Mouse (Mus musculus): ENCODE measurements around the gene Ezh1. TPM values are rescaled to one million over a fixed set of nuclear protein-coding genes. Genes with fewer than 3 reads are reported as not detected.
"Not testable (repeated sequence)": the region's sequence is repeated elsewhere in the genome, so short reads cannot be mapped to it uniquely, and the experiment has no call there.

The Ezh1 gene
- polyA plus RNA-seq, 1 experiment = 22.1 TPM

DNA sequence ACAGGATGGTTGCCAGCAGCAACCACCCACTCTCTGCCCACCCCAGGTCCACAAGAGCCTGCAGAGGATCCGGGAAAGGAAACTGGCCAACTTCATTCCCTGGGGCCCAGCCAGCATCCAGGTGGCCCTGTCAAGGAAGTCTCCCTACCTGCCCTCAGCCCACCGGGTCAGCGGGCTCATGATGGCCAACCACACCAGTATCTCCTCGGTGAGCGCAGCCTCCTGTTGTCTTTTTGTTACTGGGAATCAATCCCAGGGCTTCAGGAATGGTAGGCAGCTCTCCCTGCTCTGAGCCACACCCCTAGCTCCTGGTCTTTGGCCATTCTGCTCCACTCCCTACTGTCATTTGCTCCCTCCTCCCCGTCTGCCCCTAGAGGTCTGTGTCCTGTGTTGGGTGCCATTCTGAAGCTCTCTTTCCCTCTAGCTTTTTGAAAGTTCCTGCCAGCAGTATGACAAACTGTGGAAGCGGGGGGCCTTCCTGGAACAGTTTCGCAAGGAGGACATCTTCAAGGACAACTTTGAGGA is 65.2 kb downstream of the Ezh1 start:
- DNase-seq (ENCODE audit: low read depth, low spot score) = not testable (repeated sequence)
- 79% methylated on average over 8 of the region's 8 CpGs for WGBS

DNA sequence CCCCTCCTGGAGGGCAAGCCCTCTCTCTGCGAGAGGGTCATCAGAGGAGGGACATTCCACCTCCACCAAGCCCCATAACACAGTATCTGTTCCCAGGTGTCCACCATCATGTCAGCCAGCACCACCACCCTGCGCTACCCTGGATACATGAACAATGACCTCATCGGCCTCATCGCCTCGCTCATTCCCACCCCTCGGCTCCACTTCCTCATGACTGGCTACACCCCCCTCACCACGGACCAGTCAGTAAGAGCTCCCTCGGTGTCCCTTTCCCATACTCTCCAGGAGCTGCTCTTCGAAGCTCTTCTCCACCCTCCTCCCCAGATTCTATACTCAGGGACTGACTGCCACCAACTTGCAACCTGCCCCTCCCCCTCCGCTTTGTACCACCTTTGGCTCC is 66.1 kb downstream of the Ezh1 start:
- 80% methylated on average over 9 of the region's 10 CpGs for WGBS
- not testable (repeated sequence) for DNase-seq (ENCODE audit: low read depth, low spot score)

DNA sequence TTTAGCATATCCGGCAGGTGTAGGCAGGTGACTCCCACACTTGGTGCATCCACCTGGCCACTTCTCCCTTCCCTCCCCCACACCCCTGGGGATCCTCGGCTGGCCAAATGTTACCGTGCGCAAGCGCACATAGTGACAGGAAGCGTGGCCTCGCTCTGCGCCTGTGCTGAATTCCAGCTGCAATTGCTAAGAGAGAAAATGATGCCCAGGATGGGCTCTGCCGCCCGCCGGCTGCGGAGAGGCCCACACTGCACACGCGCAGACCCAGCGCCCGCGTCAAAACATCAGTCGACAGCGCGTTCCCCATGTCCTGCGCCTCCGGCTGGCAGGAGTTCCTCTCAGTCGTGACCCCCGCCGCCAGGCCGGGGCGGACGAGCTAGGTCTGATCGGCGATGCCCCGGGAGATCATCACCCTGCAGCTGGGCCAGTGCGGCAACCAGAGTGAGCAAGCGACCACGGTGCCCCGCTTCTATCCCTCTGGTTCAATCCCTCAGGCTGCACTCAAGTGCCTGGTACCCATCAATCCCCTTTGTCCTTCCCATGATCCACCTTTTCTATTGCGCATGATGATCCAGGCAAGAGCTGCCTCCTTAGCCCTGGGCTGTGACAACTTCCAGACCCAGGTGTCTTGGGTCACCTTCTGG is 70.4 kb downstream of the Ezh1 start, which contains the start of gene Tubg2:
Tubg2 (plus strand) TSS at position 180 of the 644 bp plus-strand sequence.
- DNase-seq (ENCODE audit: low read depth, low spot score) = no peak
- WGBS = 6% methylated on average over 36 of the region's 36 CpGs

DNA sequence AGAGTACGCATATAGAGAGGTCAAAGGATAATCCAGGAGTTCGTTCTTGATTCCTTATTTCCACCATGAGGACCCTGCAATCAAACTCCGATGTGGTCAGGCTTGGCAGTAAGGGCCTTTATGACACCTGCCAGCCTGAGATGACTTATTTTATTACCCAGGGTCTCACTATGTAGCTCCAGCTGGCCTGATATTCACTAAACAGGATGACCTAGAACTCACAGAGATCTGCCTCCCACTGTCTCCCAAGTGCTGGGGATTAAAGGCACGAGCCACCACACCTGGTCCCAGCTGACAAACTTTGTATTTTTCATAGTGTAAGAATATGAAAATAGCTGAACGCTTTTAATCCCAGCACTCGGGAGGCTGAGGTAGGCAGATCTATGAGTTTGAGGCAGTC is 71.1 kb downstream of the Ezh1 start:
- DNase-seq (ENCODE audit: low read depth, low spot score) = no peak
- WGBS = 66% methylated on average over 6 of the region's 6 CpGs

DNA sequence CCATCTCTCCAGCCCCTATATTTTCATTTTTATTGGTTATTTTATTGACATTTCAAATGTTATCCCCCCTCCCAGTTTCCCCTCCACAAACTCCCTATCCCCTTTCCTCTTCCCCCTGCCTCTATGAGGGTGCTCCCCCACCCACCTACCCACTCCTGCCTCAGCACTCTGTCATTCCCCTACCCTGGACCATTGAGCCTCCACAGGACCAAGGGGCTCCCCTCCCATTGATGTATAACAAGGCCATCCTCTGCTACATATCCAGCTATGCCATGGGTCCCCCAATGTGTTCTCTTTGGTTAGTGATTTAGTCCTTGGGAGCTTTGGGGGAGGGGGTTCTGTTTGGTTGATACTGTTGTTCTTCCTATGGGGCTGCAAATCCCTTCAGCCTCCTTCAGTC is 71.6 kb downstream of the Ezh1 start:
- no peak for DNase-seq (ENCODE audit: low read depth, low spot score)

DNA sequence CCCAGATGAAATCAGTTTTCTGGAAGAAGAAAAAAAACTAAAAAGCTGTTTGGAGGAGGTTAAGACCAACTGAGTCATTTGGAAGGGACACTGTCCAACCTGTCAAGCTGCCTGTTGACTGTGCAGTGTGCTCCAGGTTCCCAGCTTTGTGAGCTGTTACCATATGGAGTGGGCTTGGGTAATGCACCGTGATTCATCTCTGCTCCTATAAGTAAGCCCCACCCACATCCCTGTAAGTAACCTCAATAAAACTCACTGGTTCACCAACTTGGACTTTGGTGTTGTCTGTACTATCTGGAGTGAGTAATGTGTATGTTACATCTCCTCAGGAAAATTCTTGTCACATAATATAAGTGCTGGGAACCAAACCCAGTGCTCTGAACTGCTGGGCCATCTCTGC is 73.4 kb downstream of the Ezh1 start:
- WGBS = 30% methylated on average over 1 of the region's 1 CpGs
- peak; percentile 59 for DNase-seq (ENCODE audit: low read depth, low spot score)

DNA sequence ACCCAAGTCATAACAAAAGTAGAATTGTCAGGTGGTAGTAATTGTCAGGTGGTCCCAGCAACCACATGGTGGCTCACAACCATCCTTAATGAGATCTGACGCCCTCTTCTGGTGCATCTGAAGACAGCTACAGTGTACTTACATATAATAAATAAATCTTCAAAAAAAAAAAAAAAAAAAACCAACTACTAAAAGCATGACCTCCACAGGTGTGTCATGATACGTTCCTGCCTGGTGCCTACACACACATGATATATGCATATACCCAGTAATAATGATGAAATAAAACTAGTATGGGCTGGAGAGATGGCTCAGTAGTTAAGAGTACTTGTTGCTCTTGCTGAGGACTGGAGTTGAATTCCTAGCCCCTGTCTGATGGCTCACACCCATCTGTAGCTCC is 75.2 kb downstream of the Ezh1 start:
- 72% methylated on average over 2 of the region's 2 CpGs for WGBS
- no peak for DNase-seq (ENCODE audit: low read depth, low spot score)

DNA sequence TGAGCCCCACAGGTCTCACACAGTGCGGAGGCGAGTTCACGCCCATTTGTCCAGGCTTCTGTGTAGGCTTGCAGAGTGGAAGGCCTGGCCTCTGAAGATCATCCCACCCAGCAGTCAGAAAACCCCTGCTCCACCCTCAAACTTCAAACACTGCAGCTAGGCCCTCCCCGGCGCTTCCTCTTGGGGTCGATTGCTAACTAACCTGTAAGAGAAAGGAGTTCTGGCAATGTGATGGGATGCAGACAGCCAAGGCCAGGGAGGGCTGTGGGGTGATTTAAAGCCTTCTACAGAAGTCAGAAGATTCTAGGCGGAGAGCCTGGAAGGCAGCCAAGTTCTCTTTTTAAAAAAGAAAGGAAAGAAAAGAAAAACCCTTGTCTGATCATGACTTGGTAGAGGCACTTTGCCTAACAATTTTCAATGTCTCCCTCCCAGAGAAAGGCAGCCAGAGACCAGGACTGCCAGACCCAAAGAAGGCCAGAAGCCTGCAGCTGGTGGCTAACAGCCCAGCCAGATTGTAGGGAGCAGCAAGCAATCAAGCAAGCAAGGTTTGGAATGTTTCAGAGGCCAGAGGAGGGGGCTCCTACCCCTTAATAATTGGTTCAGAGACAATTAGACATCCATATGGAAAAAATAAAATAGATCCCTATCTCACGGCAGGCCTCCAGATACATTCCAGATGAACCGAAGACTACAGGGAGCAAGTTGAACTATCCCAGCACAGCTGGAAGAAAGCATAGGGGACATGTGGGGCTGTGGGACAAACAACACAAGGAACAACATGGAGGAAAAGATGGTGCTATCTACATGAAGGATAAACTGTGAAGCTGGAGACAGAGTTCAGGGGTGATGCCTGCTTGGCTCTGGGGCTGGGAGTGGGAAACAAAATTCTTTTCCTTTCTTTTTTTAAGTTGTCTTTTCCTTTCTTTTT is 76.8 kb downstream of the Ezh1 start:
- WGBS = 41% methylated on average over 9 of the region's 9 CpGs
- DNase-seq (ENCODE audit: low read depth, low spot score) = no peak

DNA sequence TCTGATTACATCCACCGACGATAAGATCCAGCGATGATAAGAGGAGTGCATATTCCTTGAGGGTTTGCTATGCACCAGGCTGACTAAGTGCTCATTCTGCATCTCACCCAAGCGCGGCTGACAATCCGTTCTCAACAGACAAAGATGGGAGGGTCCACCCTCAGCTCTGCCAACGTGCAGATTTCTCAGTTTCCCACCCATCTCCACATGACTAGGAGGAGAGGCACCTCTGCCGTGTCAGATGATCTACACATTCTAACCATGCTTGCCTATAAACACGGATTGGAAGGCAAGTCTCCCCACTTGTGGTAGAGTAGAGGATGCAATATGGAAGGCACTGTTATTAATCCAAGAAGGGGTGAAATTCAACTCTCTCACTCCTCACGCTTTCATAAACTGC is 77.5 kb downstream of the Ezh1 start:
- 71% methylated on average over 10 of the region's 10 CpGs for WGBS
- DNase-seq (ENCODE audit: low read depth, low spot score) = no peak

DNA sequence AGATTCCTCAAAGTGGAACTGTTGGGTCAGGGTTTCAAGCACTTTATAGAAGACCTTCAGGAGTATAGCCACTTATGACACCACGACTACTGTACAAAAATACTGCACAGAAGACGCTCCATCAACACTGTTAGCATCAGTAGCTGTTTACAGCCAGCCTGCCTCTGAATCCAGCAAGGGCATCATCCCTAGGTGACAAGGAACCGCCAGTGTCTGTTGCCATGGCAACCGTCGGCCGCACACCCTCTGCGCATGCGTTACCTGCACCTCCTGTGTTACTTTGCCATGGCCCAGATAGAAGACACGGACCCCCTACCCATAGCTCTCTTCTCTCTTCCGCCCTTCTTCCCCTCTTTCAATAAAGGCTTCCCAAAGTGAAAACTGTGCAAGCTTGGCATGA is 79.9 kb downstream of the Ezh1 start:
- no peak for DNase-seq (ENCODE audit: low read depth, low spot score)
- WGBS = 53% methylated on average over 10 of the region's 10 CpGs

DNA sequence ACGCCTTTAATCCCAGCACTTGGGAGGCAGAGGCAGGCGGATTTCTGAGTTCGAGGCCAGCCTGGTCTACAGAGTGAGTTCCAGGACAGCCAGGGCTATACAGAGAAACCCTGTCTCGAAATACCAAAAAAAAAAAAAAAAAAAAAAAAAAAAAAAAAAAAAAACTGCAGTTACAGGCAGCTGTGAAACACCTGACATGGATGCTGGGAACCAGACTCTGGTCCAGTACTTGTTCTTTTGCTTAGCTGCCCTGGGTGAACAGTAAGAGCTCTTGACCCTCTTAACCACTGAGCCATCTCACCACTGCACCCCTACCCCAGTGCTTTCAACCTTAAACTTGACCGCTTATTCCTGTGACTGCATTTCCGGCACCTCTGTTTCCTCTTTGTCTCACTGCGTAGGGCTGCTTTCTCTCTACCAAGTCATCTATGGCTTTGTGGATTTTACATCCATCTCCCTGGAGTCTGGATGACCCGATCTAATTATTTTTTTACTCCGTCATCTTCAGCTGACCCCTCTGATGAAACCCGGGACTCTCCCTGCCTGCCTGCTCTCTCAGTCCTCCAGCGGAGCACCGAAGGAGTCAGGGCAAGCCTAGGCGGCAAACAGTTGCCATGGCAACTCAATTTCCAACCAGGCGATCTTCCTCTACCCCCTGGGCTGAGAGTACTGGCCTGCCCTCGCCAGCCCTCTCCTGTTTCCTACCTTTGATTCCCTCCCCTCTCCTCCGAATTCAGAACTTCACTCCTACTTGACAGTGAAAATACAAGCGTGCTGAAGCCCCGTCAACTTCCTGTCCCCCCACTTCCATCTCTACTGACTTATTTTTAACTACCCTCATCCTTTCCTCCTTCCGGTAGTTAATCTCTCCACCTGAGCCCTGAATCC is 82.7 kb downstream of the Ezh1 start:
- WGBS = 34% methylated on average over 18 of the region's 19 CpGs
- no peak for DNase-seq (ENCODE audit: low read depth, low spot score)

DNA sequence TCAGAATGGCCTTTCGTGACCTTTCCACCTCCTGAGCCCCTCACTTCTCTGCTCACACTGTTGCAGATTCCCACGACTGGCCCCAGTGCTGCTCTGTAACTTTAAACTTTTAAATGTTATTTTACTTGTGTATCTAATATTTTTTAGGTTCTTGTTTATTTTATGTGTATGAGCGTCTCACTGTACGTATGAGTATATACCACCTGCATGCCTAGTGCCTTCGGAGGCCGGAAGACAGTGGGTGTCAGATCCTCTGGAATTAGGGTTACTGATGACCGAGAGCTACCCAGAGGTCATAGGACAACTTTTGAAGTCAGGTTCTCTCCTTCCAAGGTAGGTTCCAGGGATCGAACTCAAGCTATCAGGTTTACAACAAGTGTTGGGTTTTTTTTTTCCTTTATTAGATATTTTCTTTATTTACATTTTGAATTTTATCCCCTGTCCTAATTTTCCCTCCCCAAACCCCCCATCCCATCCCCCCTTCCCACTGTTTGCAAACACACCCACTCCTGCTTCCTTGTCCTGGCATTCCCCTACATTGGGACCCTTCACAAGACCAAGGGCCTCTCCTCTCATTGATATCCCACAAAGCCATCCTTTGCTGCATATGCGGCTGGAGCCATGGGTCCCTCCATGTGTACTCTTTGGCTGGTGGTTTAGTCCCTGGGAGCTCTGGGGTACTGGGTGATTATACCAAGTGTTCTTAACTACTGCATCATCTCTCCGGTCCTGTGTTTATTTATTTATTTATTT is 83.9 kb downstream of the Ezh1 start:
- DNase-seq (ENCODE audit: low read depth, low spot score) = no peak
- 87% methylated on average over 10 of the region's 10 CpGs for WGBS

Other genes with a start within 250 kb of the Ezh1 start
- gene Atp6v0a1, start 217.0 kb downstream of the Ezh1 start, polyA plus RNA-seq (2012; rRNA removed) = 48.4 and 73.0 TPM in 2 replicates
- 12.9 and 13.6 TPM in 2 replicates for gene Naglu, start 156.5 kb downstream of the Ezh1 start, polyA plus RNA-seq (2012; rRNA removed)
- gene Hsd17b1, start 148.1 kb downstream of the Ezh1 start, polyA plus RNA-seq (2012; rRNA removed) = 0.26 and 0.29 TPM in 2 replicates
- 38.1 and 46.5 TPM in 2 replicates for gene Coasy, start 143.9 kb downstream of the Ezh1 start, polyA plus RNA-seq (2012; rRNA removed)
- 144 and 164 TPM in 2 replicates for gene Mlx, start 139.2 kb downstream of the Ezh1 start, polyA plus RNA-seq (2012; rRNA removed)
- gene Psmc3ip, start 131.0 kb downstream of the Ezh1 start, polyA plus RNA-seq (2012; rRNA removed) = 1.3 and 1.7 TPM in 2 replicates
- 53.7 and 67.9 TPM in 2 replicates for gene Retreg3, start 106.6 kb downstream of the Ezh1 start, polyA plus RNA-seq (2012; rRNA removed)
- gene Tubg1, start 106.5 kb downstream of the Ezh1 start, polyA plus RNA-seq (2012; rRNA removed) = 14.4 and 17.8 TPM in 2 replicates
- 1.8 and 2.3 TPM in 2 replicates for gene Tubg2, start 70.6 kb downstream of the Ezh1 start, polyA plus RNA-seq (2012; rRNA removed)
- gene Cntnap1, start 55.9 kb downstream of the Ezh1 start, polyA plus RNA-seq (2012; rRNA removed) = 2.4 and 2.6 TPM in 2 replicates
- 22.9 and 31.4 TPM in 2 replicates for gene Plekhh3, start 55.1 kb downstream of the Ezh1 start, polyA plus RNA-seq (2012; rRNA removed)
- 9.2 and 16.9 TPM in 2 replicates for gene Ccr10, start 51.0 kb downstream of the Ezh1 start, polyA plus RNA-seq (2012; rRNA removed)
- 38.9 and 40.8 TPM in 2 replicates for gene Ramp2, start 19.6 kb upstream of the Ezh1 start, polyA plus RNA-seq (2012; rRNA removed)
- gene Vps25, start 27.2 kb upstream of the Ezh1 start, polyA plus RNA-seq (2012; rRNA removed) = 80.6 and 82.2 TPM in 2 replicates
- 4.5 and 5.1 TPM in 2 replicates for gene Wnk4, start 34.1 kb upstream of the Ezh1 start, polyA plus RNA-seq (2012; rRNA removed)
- gene Cntd1, start 52.5 kb upstream of the Ezh1 start, polyA plus RNA-seq (2012; rRNA removed) = 0.21 and 0.37 TPM in 2 replicates
- gene Coa3, start 52.7 kb upstream of the Ezh1 start, polyA plus RNA-seq (2012; rRNA removed) = 336 and 344 TPM in 2 replicates
- 59.8 and 107 TPM in 2 replicates for gene Becn1, start 75.8 kb upstream of the Ezh1 start, polyA plus RNA-seq (2012; rRNA removed)
- gene Psme3, start 89.8 kb upstream of the Ezh1 start, polyA plus RNA-seq (2012; rRNA removed) = 52.4 and 56.6 TPM in 2 replicates
- 4.3 and 6.9 TPM in 2 replicates for gene Aoc2, start 98.6 kb upstream of the Ezh1 start, polyA plus RNA-seq (2012; rRNA removed)
- 10.9 and 16.1 TPM in 2 replicates for gene Aoc3, start 104.1 kb upstream of the Ezh1 start, polyA plus RNA-seq (2012; rRNA removed)
- 5.1 and 20.6 TPM in 2 replicates for gene G6pc, start 141.1 kb upstream of the Ezh1 start, polyA plus RNA-seq (2012; rRNA removed)
- gene Aarsd1, start 191.2 kb upstream of the Ezh1 start, polyA plus RNA-seq (2012; rRNA removed) = 17.0 and 17.9 TPM in 2 replicates
- gene Gm27029, start 198.3 kb upstream of the Ezh1 start, polyA plus RNA-seq (2012; rRNA removed) = 0.32 and 0.41 TPM in 2 replicates
- gene Rundc1, start 198.6 kb upstream of the Ezh1 start, polyA plus RNA-seq (2012; rRNA removed) = 19.7 and 23.6 TPM in 2 replicates
- gene Ptges3l, start 198.9 kb upstream of the Ezh1 start, polyA plus RNA-seq (2012; rRNA removed) = 1.8 and 3.2 TPM in 2 replicates
- 386 and 502 TPM in 2 replicates for gene Rpl27, start 215.8 kb upstream of the Ezh1 start, polyA plus RNA-seq (2012; rRNA removed)
- gene Ifi35, start 221.9 kb upstream of the Ezh1 start, polyA plus RNA-seq (2012; rRNA removed) = 96.2 and 146 TPM in 2 replicates
- gene Rnd2, start 238.5 kb upstream of the Ezh1 start, polyA plus RNA-seq (2012; rRNA removed) = 13.4 and 20.2 TPM in 2 replicates
- gene Vat1, start 239.8 kb upstream of the Ezh1 start, polyA plus RNA-seq (2012; rRNA removed) = 90.6 and 140 TPM in 2 replicates

Data from large intestine, adult 2 months (tissue).